Mouse (Mus musculus): ENCODE results near the gene Yipf1.

Yipf1 gene

DNA sequence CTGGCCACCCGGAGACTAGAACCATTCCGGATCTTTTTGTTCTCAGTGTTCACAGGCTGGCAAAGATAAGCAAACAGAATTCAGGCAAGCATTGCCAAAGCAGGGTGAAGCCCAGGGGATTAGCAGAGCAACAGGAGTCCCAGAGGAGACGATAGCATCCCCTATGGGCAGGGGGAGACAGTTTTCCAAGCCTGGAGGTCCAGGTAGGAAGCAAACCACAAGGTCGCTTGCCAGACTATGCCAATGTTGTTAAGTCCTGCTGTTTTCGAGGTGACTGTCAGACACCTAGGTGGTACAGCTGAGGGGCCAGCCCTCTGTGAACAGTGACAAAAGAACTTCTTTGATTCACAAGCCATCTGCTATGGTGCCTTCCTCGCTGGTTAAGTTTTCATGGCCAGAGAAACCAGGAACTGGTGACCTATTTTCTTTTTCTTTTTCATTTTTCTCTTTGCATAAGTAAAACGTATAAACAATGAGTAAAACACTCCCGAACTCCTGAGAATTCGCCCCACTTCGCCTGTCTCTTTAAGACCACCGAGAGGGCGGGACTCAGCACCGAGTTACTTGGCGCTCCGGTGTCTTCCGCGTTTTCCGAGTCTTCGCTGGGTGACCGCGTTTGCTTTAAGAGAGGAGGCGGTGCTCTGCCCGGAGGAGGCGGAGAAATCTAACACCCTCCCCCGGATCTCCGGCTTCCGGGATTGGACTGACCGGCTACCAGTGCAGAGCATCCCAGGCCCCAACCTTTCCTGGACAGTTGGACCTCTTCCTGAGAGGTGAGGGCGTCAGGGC, at the start of gene Yipf1:
TSS of gene Yipf1 (plus strand) at position 674 of the 789 bp plus-strand sequence.
- DNase-seq = peak; percentile 92

DNA sequence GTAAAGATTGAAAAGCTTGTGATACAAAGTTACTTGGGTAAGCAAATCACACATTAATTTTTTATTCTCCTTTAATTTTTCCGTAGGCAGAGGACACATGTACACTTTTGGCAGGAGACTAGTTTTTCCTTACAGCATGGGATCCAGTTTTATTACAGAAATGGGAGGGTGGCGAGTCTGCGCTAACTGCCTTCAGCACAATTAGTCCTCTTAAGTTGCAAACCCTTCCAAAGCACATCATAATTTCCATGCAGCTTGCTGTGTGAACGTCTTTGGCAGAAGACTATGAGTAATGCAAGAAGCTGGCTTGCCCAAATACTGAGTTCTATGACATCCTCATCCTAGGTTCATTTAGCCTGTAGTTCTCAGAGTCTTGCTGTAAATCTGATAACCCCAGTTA, 40.5 kb upstream of the Yipf1 start:
- DNase-seq = peak; percentile 25

DNA sequence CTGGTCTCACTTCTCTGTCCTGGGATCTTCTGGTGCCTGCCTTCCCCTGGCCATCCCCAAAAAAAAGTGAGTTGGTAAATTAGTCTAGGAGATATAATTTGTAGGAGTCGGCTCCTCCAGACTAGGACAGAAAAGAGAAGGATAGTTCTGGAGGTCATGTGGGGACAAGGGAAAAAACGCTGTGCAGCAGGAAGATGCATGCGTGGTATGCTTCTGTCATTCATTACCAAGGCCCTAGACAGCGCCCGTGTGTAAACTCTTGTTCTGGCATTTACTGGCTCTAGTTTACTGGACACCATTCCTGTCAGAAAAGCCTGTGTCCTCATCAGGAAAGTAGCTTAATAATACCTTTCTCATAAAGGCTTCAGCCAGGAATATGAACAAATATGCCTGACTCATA, 39.7 kb upstream of the Yipf1 start:
- no peak for DNase-seq

- DNase-seq = no peak
Observed at GRCm38 (mm10) chr4:107278188-107278707, 35.9 kb upstream of the Yipf1 start.

GRCm38 (mm10) chr4:107280843-107281475, 33.2 kb upstream of the Yipf1 start:
- no peak for DNase-seq

DNA sequence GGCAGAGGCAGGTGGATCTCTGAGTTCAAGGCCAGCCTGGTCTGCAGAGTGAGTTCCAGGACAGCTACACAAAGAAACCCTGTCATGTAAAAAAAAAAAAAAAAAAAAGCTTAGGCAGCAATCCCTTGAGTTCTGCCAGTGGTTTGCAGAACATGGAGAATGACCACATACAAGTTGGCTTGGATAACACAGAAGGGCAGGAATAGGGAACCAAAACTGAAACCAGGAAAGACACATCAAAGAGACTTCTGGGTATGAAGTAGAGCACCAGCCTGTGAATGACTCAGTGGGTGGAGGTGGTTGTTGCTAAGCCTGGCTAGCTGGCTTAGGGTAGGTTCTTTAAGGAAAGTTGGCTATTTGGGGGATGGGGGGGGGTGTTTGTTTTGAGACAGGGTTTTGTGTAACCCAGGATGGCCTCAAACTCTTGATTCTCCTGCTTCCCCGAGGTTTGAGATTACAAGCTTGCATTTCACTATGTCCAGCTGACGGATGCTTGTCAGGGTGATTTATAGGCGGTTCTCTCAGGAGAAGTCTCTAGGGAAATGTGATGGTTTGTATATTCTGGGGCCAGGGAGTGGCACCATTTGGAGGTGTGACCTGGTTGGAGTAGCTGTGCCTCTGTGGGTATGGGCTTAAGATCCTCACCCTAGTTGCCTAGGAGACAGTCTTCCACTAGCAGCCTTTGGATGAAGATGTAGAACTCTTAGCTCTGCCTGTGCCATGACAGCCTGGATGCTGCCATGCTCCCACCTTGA, 28.5 kb upstream of the Yipf1 start:
- DNase-seq = peak; percentile 23

GRCm38 (mm10) chr4:107286386-107286785, 27.8 kb upstream of the Yipf1 start:
- no peak for DNase-seq

DNA sequence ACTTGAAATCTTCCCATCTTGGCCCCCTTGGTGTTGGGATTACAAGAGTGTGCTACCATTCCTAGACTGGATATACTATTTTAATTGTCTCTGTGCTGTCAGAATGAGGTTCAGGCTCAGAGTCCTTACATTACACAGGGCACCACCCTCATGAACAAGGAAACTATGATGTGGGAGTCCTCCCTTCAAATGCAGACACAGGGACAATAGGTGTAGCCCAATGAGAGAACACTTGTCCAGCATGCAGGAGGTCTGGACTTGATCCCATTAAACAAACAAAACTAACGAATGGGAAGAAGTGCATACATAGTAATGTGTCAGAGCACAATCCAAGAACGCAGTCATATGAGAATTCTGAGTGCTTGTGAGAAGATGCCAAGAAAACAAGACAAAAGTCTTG, 26.6 kb upstream of the Yipf1 start:
- DNase-seq = no peak

DNA sequence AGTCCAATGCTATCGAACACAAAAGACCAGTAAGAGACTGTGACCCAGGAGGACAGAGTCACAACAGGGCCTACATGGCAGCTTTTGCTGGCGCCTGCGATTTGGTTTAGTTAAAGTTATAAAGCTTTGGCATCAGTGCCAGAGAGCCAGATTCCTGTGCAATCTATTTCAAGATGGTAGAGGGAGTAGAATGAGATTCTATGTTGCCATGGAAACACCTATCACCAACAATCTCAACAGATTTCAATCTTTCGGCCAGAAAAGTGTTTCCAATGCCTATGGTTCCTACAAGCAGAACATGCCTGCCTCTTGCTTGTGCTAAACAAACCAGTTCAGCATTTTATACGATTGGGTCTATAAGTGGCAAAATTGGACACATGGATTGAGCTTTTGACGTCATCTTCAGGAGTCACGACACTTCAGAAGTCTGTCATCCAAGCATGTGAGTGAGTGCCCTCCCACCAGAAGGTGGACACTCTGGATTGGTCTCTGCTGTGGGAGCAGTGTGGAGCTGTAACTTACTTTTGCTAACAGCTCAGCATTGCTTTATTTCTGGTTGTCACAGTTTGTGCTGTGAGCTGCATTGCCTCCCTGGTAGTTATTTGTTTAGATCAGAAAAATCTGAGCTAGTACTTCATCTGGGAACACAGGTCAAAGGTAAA, 22.4 kb upstream of the Yipf1 start:
- DNase-seq = peak; percentile 54

- DNase-seq = no peak
Observed at GRCm38 (mm10) chr4:107292273-107292662, 21.9 kb upstream of the Yipf1 start.

DNA sequence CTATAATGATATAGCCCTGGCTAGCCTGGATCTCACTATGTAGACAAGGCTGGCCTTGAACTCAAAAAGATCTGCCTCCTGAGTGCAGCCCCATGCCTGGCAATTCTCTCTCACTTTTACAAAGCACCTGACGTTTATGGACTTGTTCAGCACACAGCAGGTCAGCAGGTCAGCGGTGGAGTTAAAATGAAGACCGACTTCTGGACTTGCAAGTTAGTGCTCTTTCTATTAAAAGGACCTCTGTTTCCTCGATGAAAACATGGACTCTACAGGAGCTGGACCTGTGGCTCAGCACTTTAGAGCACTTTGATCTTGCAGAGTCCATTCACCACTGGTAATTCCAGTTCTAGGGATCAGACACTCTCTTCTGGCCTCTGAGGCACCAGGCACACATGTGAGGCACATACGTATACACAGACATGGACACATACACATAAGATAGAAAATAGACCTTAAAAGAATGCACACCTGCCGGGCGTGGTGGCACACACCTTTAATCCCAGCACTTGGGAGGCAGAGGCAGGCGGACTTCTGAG, 16.0 kb upstream of the Yipf1 start:
- DNase-seq = no peak

GRCm38 (mm10) chr4:107299779-107300340, 14.3 kb upstream of the Yipf1 start:
- no peak for DNase-seq

GRCm38 (mm10) chr4:107300371-107300770, 13.8 kb upstream of the Yipf1 start:
- no peak for DNase-seq

DNA sequence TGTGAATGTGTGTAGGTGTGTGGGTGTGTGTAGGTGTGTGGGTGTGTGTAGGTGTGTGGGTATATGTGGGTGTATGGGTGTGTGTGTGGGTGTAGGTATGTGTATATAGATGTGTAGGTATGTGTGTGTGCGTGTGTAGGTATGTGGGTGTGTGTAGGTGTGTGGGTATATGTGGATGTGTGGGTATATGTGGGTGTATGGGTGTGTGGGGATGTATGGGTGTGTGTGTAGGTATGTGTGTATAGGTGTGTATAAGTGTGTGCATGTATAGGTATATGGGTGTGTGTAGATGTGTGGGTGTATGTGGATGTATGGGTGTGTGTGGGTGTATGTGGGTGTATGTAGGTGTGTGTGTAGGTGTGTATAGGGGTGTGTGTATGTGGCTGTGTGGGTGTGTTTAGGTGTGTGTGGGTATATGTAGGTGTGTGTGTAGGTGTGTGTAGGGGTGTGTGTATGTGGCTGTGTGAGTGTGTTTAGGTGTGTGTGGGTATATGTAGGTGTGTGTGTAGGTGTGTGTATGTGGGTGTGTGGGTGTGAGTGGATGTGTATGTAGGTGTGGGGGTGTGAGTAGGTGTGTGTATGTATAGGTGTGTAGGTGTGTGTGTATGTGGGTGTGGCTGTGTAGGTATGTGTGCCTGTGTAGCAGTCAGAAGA, 13.1 kb upstream of the Yipf1 start:
- no peak for DNase-seq

GRCm38 (mm10) chr4:107302221-107302620, 11.9 kb upstream of the Yipf1 start:
- DNase-seq = no peak

GRCm38 (mm10) chr4:107302832-107303231, 11.3 kb upstream of the Yipf1 start:
- no peak for DNase-seq

DNA sequence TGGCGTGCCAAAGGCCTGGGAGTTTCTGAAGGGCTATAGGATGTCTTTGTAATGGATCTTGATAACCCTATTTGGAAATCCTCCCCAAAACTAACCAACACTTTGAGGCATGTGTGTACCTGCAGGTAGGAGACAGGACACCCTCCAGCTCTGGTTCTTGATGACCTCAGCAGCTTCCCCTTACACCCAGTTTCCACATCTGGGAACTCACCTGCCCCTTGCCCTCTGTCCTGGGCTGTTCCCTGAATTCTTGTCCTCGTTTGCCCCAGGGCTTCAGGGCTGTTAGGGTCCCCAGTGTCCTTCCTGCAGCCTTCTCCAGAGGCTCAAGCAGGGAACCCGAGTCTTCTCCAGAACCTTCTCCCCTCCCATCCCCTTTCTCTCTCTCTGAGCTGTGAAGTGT, 10.6 kb upstream of the Yipf1 start:
- DNase-seq = no peak

- no peak for DNase-seq
Observed at GRCm38 (mm10) chr4:107306966-107307365, 7.2 kb upstream of the Yipf1 start, which contains the start of gene Dio1. Gene Dio1, minus strand, starts transcription at chr4:107307169.

DNA sequence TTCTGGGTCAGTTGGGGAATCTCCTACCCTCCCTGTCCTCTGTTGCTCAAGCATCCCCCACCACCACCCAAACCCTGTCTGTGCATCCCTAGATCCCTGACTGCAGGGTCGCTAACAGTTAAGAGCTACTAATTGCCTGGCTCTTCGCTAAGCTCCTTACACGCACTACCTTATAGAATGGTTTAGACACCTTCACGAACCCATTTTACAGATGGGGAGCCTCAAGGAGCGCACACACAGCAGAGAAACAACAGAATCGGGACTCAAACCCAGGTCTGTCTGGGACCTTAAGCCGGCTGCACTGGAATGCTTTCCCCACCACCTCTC, 279 bp downstream of the Yipf1 start:
- DNase-seq = no peak

GRCm38 (mm10) chr4:107318646-107319045, 4.5 kb downstream of the Yipf1 start:
- DNase-seq = no peak

DNA sequence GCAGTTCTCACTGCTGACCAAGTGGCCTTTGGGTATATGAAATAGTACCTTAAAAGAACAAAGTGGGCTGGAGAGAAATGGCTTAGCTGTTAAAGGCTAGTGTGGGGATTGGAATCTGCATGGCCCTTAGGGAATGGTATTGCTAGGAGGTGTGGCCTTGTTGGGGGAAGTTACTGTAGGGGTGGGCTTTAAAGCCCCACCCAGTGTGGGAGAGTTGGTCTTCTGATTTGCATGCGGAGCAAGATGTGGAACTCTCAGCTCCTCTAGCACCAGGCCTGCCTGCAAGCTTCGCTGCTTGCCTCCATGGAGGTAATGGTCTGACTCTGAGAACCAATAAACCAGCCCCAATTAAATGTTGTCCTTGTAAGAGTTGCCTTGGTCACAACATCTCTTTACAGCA, 6.9 kb downstream of the Yipf1 start:
- DNase-seq = no peak

DNA sequence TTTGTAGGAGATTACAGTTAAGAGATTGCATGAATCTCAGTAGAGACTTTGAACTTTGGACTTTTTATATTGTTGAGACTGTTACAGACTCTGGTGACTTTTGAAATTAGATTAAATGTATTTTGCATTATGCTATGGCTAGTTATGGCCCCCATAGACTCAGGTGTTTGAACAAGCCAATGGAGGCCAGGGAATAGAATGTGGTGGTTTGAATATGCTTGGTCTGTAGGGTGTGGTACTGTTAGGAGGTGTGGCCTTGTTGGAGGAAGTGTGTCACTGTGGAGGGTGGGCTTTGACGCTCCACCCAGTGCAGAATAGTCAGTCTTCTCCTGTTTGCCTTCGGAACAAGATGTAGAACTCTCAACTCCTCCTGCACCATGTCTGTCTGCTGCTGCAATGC, 8.9 kb downstream of the Yipf1 start:
- DNase-seq = no peak
